Mouse (Mus musculus) embryonic facial prominence, embryonic 15.5 days (tissue): ENCODE measurements at regions not wholly inside any gene's neighbourhood (a gene's known extent, or its start where the extent isn't known, plus 50 kb on each side); places are given as distances from the start of the nearest gene placed in this dataset.

Experiments
- ATAC-seq: fragments of 200-750 bp; cut with Nextera tagmentation; 2 replicates; pipeline ENCODE4 v1.8.0; 2017; ENCODE audit warnings: low read depth, moderate TSS enrichment; ENCODE audit not compliant: insufficient number of reproducible peaks, low FRiP score, low TSS enrichment
- H3K27ac ChIP-seq: fragments of 300-500 bp; sonication (generic); replicated peaks from 2 replicates; pipeline ENCODE4 v1.5.1; 2015; ENCODE audit warnings: mild to moderate bottlenecking, inconsistent platforms
- H3K27me3 ChIP-seq: fragments of 300-500 bp; sonication (generic); 2 replicates; pipeline ENCODE4 v1.6.1; 2015; ENCODE audit warnings: inconsistent platforms
- H3K36me3 ChIP-seq: fragments of 300-500 bp; sonication (generic); 2 replicates; pipeline ENCODE4 v1.6.1; 2015; ENCODE audit warnings: mild to moderate bottlenecking, inconsistent platforms
- H3K4me1 ChIP-seq: fragments of 300-500 bp; sonication (generic); 2 replicates; pipeline ENCODE4 v1.6.1; 2015; ENCODE audit warnings: inconsistent platforms
- H3K4me2 ChIP-seq: fragments of 300-500 bp; sonication (generic); replicated peaks from 2 replicates; pipeline ENCODE4 v1.6.1; 2015; ENCODE audit warnings: mild to moderate bottlenecking, inconsistent platforms
- H3K4me3 ChIP-seq: fragments of 300-500 bp; sonication (generic); replicated peaks from 2 replicates; pipeline ENCODE4 v1.5.1; 2015; ENCODE audit warnings: mild to moderate bottlenecking, inconsistent platforms
- H3K9ac ChIP-seq: fragments of 300-500 bp; sonication (generic); 2 replicates; pipeline ENCODE4 v1.6.1; 2015; ENCODE audit warnings: inconsistent platforms
- H3K9me3 ChIP-seq: fragments of 300-500 bp; sonication (generic); replicated peaks from 2 replicates; pipeline ENCODE4 v1.6.1; 2016; ENCODE audit warnings: inconsistent platforms
- WGBS: fragments of 180-500 bp; shearing (Covaris S2); methylation state at CpG from one replicate; pipeline ENCODE4 v1.1.7; 2015; 5-methylcytosine and 5-hydroxymethylcytosine counted together

DNA sequence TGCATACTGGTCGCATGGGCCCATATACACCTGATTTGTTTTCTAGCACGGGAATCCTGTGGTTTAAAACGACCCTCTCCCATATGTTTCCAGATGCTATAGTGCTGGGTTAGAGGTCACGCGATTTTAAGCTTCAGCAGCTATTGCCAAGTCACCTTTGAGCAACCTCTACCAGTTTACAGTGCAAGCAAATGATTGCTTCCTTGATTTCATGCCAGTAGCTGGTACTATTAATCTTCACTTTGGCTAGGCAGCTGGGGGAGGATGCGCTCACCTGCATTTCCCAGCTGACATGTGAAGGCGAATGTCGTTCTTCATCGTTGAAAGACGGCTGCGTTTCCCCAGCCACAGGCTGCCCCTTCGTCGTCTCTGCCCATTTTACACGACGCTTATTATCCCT, 254.2 kb downstream of the Uaca start:
- Histone ChIP-seq H3K36me3 (no peaks in the 10 kb centered on the region), H3K4me2 (no peak overlapping the region), H3K27ac (no peak overlapping the region), H3K9me3 (no peaks in the 10 kb centered on the region), H3K4me3 (no peak overlapping the region), H3K4me1 (no peaks in the 10 kb centered on the region), H3K9ac (no peak overlapping the region), H3K27me3 (peaks cover 30% of the 10 kb centered on the region)
- 79% methylated on average over 15 of the region's 15 CpGs for WGBS
- no peak for ATAC-seq

GRCm38 (mm10) chr9:61052621-61053020, 258.3 kb downstream of the Uaca start:
- peaks cover 27% of the 10 kb centered on the region for H3K4me1 ChIP-seq
- H3K27me3 ChIP-seq, result peaks cover 23% of the 10 kb centered on the region
- 84% methylated on average over 12 of the region's 12 CpGs for WGBS
- H3K9ac ChIP-seq, result no peak overlapping the region
- H3K27ac ChIP-seq, result no peak overlapping the region
- H3K4me3 ChIP-seq, result no peak overlapping the region
- H3K36me3 ChIP-seq, result no peaks in the 10 kb centered on the region
- no peak for ATAC-seq
- no peak overlapping the region for H3K4me2 ChIP-seq
- no peaks in the 10 kb centered on the region for H3K9me3 ChIP-seq

DNA sequence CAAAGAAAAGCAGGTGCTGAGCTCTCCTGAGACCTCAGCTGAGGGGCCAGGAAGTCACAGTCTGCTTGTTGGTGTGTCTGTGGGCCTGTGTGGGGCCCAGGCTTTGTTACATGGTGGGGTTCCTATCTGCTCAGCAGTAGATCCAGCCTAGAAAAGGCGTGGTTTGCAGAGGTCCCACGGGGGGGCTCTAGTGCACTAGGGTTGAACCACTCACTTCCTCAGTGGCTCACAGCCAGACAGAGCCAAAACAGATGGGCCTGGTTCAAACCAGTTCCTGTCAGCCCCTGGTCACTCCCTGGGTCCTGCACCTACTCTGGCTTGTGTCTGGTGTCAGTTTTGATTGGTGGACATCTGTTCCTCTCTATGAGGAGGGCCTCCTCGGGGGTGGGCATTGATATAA, 260.1 kb downstream of the Uaca start:
- H3K4me1 ChIP-seq, result peaks cover 27% of the 10 kb centered on the region
- H3K27ac ChIP-seq, result no peak overlapping the region
- WGBS, result 9% methylated on average over 3 of the region's 3 CpGs
- H3K27me3 ChIP-seq, result peaks cover 12% of the 10 kb centered on the region
- H3K4me3 ChIP-seq, result no peak overlapping the region
- 0 out of 2 replicates have a peak, but pooled peaks have one; percentile 20 for ATAC-seq
- H3K4me2 ChIP-seq, result no peak overlapping the region
- no peaks in the 10 kb centered on the region for H3K9me3 ChIP-seq
- H3K36me3 ChIP-seq, result no peaks in the 10 kb centered on the region
- H3K9ac ChIP-seq, result no peak overlapping the region

DNA sequence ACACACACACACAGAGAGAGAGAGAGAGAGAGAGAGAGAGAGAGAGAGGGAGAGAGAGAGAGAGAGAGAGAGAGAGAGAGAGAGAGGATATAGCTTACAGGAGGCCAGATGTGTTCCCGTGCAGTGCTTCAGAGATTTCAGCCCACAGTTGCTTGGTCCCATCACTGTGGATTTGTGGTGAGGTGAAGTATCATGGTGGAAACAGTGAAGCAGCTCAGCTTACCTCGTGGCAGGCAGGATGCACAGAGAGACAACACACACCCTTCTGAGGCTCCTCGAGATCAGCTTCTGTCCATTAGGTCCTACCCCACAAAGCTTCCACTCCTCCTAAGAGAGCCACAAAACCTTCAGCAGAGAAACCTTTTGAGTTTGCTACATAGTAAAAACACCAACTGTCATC, 261.1 kb downstream of the Uaca start:
- H3K4me1 ChIP-seq, result peaks cover 27% of the 10 kb centered on the region
- H3K36me3 ChIP-seq, result no peaks in the 10 kb centered on the region
- H3K9me3 ChIP-seq, result no peaks in the 10 kb centered on the region
- H3K4me2 ChIP-seq, result no peak overlapping the region
- ATAC-seq, result no peak
- no peak overlapping the region for H3K9ac ChIP-seq
- 60% methylated on average over 3 of the region's 3 CpGs for WGBS
- no peak overlapping the region for H3K27ac ChIP-seq
- no peak overlapping the region for H3K4me3 ChIP-seq
- peaks cover 6% of the 10 kb centered on the region; the same call in 1 of the 2 replicates for H3K27me3 ChIP-seq

- no peaks in the 10 kb centered on the region for H3K9me3 ChIP-seq
- H3K4me2 ChIP-seq, result peak overlapping the region; percentile 28; the same call in 1 of the 2 replicates
- no peak for ATAC-seq
- H3K27me3 ChIP-seq, result peaks cover 6% of the 10 kb centered on the region; the same call in 1 of the 2 replicates
- H3K9ac ChIP-seq, result no peak overlapping the region
- H3K36me3 ChIP-seq, result no peaks in the 10 kb centered on the region
- no peak overlapping the region for H3K4me3 ChIP-seq
- peaks cover 29% of the 10 kb centered on the region for H3K4me1 ChIP-seq
- H3K27ac ChIP-seq, result no peak overlapping the region
- WGBS, result 78% methylated on average over 15 of the region's 15 CpGs
These were observed 261.8 kb downstream of the Uaca start for GRCm38 (mm10) chr9:61055928-61056730.

DNA sequence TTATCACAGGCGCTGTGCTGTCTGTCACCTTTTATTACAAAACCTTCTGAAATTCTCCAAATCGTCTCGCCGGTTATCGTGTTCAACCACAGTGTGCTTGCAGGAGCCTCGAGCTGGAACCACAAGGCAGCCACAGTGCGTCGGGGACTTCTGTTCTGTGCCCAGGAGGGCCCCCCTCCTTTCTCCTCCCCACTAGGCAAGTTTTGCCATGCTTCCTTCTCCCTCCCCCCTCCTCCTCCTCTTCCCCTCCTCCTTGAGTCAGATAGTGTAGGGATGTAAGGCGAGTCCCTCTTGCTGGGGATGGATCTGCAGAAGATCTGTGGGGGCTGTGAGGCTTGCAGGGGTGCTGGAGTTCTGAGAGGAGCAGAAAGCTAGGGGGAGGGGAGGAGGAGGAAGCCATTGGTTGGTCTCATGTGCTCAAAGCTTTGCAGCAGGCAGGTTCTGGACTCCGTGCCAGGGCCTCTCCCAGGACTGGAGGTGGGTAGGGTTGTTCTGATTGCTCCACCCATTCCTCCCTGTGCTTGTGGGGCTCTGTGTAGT, 262.5 kb downstream of the Uaca start:
- peaks cover 6% of the 10 kb centered on the region; the same call in 1 of the 2 replicates for H3K27me3 ChIP-seq
- ATAC-seq, result peak; percentile 35; the same call in 1 of the 2 replicates
- H3K27ac ChIP-seq, result 0 out of 2 replicates have a peak overlapping the region, but pooled peaks have one; percentile 23

GRCm38 (mm10) chr9:61059225-61059624, 264.9 kb downstream of the Uaca start:
- H3K27me3 ChIP-seq, result peaks cover 6% of the 10 kb centered on the region
- no peak for ATAC-seq
- H3K4me1 ChIP-seq, result peaks cover 25% of the 10 kb centered on the region
- H3K9me3 ChIP-seq, result no peaks in the 10 kb centered on the region
- H3K36me3 ChIP-seq, result no peaks in the 10 kb centered on the region
- H3K9ac ChIP-seq, result no peak overlapping the region
- H3K27ac ChIP-seq, result no peak overlapping the region
- no peak overlapping the region for H3K4me3 ChIP-seq
- no peak overlapping the region for H3K4me2 ChIP-seq

More for the DNA sequence above, 262.5 kb downstream of the Uaca start:
- no peaks in the 10 kb centered on the region for H3K36me3 ChIP-seq
- WGBS, result 18% methylated on average over 10 of the region's 10 CpGs
- H3K9ac ChIP-seq, result no peak overlapping the region
- H3K4me1 ChIP-seq, result peaks cover 29% of the 10 kb centered on the region
- H3K9me3 ChIP-seq, result no peaks in the 10 kb centered on the region
- H3K4me3 ChIP-seq, result no peak overlapping the region
- H3K4me2 ChIP-seq, result peak overlapping the region; percentile 28

GRCm38 (mm10) chr9:61060958-61061357, 266.6 kb downstream of the Uaca start:
- Histone ChIP-seq H3K36me3 (no peaks in the 10 kb centered on the region), H3K9ac (no peak overlapping the region), H3K4me1 (peaks cover 18% of the 10 kb centered on the region), H3K4me2 (no peak overlapping the region), H3K27ac (no peak overlapping the region), H3K9me3 (no peaks in the 10 kb centered on the region), H3K4me3 (no peak overlapping the region), H3K27me3 (peaks cover 3% of the 10 kb centered on the region)
- 63% methylated on average over 8 of the region's 8 CpGs for WGBS
- no peak for ATAC-seq

- Histone ChIP-seq H3K27me3 (peaks cover 5% of the 10 kb centered on the region; the same call in 1 of the 2 replicates), H3K9me3 (no peaks in the 10 kb centered on the region), H3K4me2 (no peak overlapping the region), H3K36me3 (no peaks in the 10 kb centered on the region), H3K4me1 (peaks cover 8% of the 10 kb centered on the region), H3K4me3 (no peak overlapping the region), H3K9ac (no peak overlapping the region), H3K27ac (no peak overlapping the region)
- ATAC-seq, result no peak
- 61% methylated on average over 8 of the region's 8 CpGs for WGBS
These were observed 270.5 kb downstream of the Uaca start for GRCm38 (mm10) chr9:61064714-61065305.

DNA sequence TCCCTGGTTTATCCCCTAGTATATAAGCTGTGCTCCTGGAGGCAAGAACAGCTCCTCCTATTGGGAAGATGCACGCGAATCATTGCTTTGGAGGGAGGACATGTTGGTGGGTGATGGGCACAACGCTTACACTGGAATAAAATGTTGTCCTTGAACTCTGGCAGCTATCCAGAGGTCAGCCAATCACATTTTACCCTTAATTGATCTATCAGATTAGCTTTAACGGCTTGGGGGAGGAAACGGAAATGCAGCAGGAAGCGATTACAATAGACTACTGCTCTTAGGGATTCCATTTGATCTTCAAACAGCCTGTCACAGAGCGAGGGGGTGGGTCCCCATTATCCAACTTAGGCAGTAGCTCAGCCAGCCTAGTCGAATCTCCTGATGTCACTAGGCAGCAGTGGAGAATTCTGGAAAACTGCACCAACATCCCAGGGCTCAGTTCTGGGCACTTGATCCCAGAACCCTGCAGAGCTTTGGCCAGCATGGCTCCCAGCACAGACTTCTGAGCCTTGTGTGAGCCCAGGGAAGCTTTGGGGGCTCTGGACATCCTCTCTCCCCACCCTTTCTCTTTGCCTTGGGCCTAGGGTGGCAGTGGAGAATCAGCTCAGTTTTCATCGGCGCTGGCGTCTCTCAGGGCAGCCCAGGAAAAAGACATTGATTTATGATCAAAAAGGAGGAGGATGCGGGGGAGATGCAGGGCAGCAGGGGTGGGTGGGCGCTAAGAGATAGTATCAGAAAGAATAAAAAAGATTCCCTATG, 275.4 kb downstream of the Uaca start:
- Histone ChIP-seq H3K27me3 (peaks cover 9% of the 10 kb centered on the region; the same call in 1 of the 2 replicates), H3K4me2 (no peak overlapping the region), H3K27ac (no peak overlapping the region), H3K9me3 (no peaks in the 10 kb centered on the region), H3K36me3 (no peaks in the 10 kb centered on the region), H3K9ac (no peak overlapping the region), H3K4me1 (peaks cover 8% of the 10 kb centered on the region), H3K4me3 (no peak overlapping the region)
- ATAC-seq, result no peak
- 32% methylated on average over 13 of the region's 13 CpGs for WGBS

- H3K27me3 ChIP-seq, result peaks cover 9% of the 10 kb centered on the region; the same call in 1 of the 2 replicates
These were observed 276.0 kb downstream of the Uaca start for GRCm38 (mm10) chr9:61070315-61070707.

More at GRCm38 (mm10) chr9:61070315-61070707, 276.0 kb downstream of the Uaca start:
- H3K27ac ChIP-seq, result no peak overlapping the region
- H3K4me1 ChIP-seq, result peaks cover 8% of the 10 kb centered on the region
- no peak overlapping the region for H3K4me3 ChIP-seq
- no peak overlapping the region for H3K9ac ChIP-seq
- 20% methylated on average over 8 of the region's 8 CpGs for WGBS
- no peak overlapping the region for H3K4me2 ChIP-seq
- H3K36me3 ChIP-seq, result no peaks in the 10 kb centered on the region
- no peaks in the 10 kb centered on the region for H3K9me3 ChIP-seq
- ATAC-seq, result no peak
